Mouse (Mus musculus) gonadal fat pad, adult 2 months (tissue): ENCODE results near the gene Irf9. TPM values are rescaled to one million over a fixed set of nuclear protein-coding genes. Genes with fewer than 3 reads are reported as not detected.

Experiments used
- polyA plus RNA-seq: library from polyadenylated mRNA; depleted of rRNA; stranded (reverse); fragments of >200 nt; gene quantifications from 2 replicates; pipeline ENCODE4 v1.2.3, GENCODE M21; 2012; rRNA removed

Irf9 gene
- polyA plus RNA-seq, 1 experiment = 63.1 TPM

Other genes starting within 250 kb of the Irf9 start
- 59.9 and 69.7 TPM in 2 replicates for gene Dhrs4, start 124.8 kb upstream of the Irf9 start, polyA plus RNA-seq
- 2.2 and 2.5 TPM in 2 replicates for gene Carmil3, start 112.9 kb upstream of the Irf9 start, polyA plus RNA-seq
- 0.39 and 0.74 TPM in 2 replicates for gene Cpne6, start 93.1 kb upstream of the Irf9 start, polyA plus RNA-seq
- gene Nrl, start 78.6 kb upstream of the Irf9 start, polyA plus RNA-seq = not detected in 2 replicates
- 46.6 and 53.5 TPM in 2 replicates for gene Pck2, start 63.3 kb upstream of the Irf9 start, polyA plus RNA-seq
- 186 and 207 TPM in 2 replicates for gene Dcaf11, start 43.6 kb upstream of the Irf9 start, polyA plus RNA-seq
- gene A730061H03Rik, start 43.2 kb upstream of the Irf9 start, polyA plus RNA-seq = 5.5 and 6.6 TPM in 2 replicates
- 1.6 and 4.0 TPM in 2 replicates for gene Fitm1, start 28.0 kb upstream of the Irf9 start, polyA plus RNA-seq
- 62.8 and 71.9 TPM in 2 replicates for gene Psme1, start 25.4 kb upstream of the Irf9 start, polyA plus RNA-seq
- 37.4 and 62.0 TPM in 2 replicates for gene Emc9, start 18.3 kb upstream of the Irf9 start, polyA plus RNA-seq
- gene Psme2, start 12.5 kb upstream of the Irf9 start, polyA plus RNA-seq = 85.1 and 122 TPM in 2 replicates
- gene Rnf31, start 11.9 kb upstream of the Irf9 start, polyA plus RNA-seq = 29.9 and 31.3 TPM in 2 replicates
- gene Rec8, start 14.5 kb downstream of the Irf9 start, polyA plus RNA-seq = 8.0 and 30.7 TPM in 2 replicates
- gene Ipo4, start 32.4 kb downstream of the Irf9 start, polyA plus RNA-seq = 93.1 and 112 TPM in 2 replicates
- gene Gm49378, start 34.3 kb downstream of the Irf9 start, polyA plus RNA-seq = 3.5 and 4.7 TPM in 2 replicates
- gene Tm9sf1, start 40.2 kb downstream of the Irf9 start, polyA plus RNA-seq = 103 and 117 TPM in 2 replicates
- gene Tssk4, start 46.6 kb downstream of the Irf9 start, polyA plus RNA-seq = 4.4 and 4.6 TPM in 2 replicates
- gene Mdp1, start 56.9 kb downstream of the Irf9 start, polyA plus RNA-seq = 33.1 and 34.8 TPM in 2 replicates
- gene Gmpr2, start 68.4 kb downstream of the Irf9 start, polyA plus RNA-seq = 17.9 and 24.6 TPM in 2 replicates
- 262 and 441 TPM in 2 replicates for gene Nedd8, start 68.6 kb downstream of the Irf9 start, polyA plus RNA-seq
- gene Tinf2, start 78.2 kb downstream of the Irf9 start, polyA plus RNA-seq = 12.3 and 12.4 TPM in 2 replicates
- gene Tgm1, start 110.4 kb downstream of the Irf9 start, polyA plus RNA-seq = 4.3 and 4.4 TPM in 2 replicates
- gene Rabggta, start 118.7 kb downstream of the Irf9 start, polyA plus RNA-seq = 48.4 and 49.0 TPM in 2 replicates
- gene Dhrs1, start 142.1 kb downstream of the Irf9 start, polyA plus RNA-seq = 92.5 and 99.0 TPM in 2 replicates
- 16.7 and 18.1 TPM in 2 replicates for gene Nop9, start 142.1 kb downstream of the Irf9 start, polyA plus RNA-seq
- 5.9 and 8.3 TPM in 2 replicates for gene Cideb, start 154.9 kb downstream of the Irf9 start, polyA plus RNA-seq
- 1.5 and 2.2 TPM in 2 replicates for gene Ltb4r2, start 157.9 kb downstream of the Irf9 start, polyA plus RNA-seq
- gene Ltb4r1, start 162.4 kb downstream of the Irf9 start, polyA plus RNA-seq = 3.8 and 4.6 TPM in 2 replicates
- gene Adcy4, start 180.5 kb downstream of the Irf9 start, polyA plus RNA-seq = 12.6 and 13.6 TPM in 2 replicates
- gene Ripk3, start 185.3 kb downstream of the Irf9 start, polyA plus RNA-seq = 9.1 and 10.7 TPM in 2 replicates
- gene Nfatc4, start 219.6 kb downstream of the Irf9 start, polyA plus RNA-seq = 12.1 and 12.7 TPM in 2 replicates